Mouse (Mus musculus) forebrain, embryonic 15.5 days (tissue): ENCODE data around the gene Cdh13. TPM values are rescaled to one million over a fixed set of nuclear protein-coding genes. Genes with fewer than 3 reads are reported as not detected.
A peak's percentile ranks its signal among the peaks of the same experiment; 100 is the strongest.

Source experiments
- ATAC-seq: fragments of 200-750 bp; cut with Nextera tagmentation; replicated peaks from 2 replicates; pipeline ENCODE4 v1.8.0; 2017; ENCODE audit warnings: mild to moderate bottlenecking, moderate TSS enrichment, moderate library complexity
- H3K27ac ChIP-seq: fragments of 300-500 bp; sonication (generic); replicated peaks from 2 replicates; pipeline ENCODE4 v1.5.1; 2015; ENCODE audit warnings: mild to moderate bottlenecking, inconsistent platforms
- H3K27me3 ChIP-seq: fragments of 300-500 bp; sonication (generic); 2 replicates; pipeline ENCODE4 v1.6.1; 2015; ENCODE audit warnings: inconsistent platforms
- H3K36me3 ChIP-seq: fragments of 300-500 bp; sonication (generic); 2 replicates; pipeline ENCODE4 v1.6.1; 2015; ENCODE audit warnings: mild to moderate bottlenecking, inconsistent platforms
- H3K4me1 ChIP-seq: fragments of 300-500 bp; sonication (generic); 2 replicates; pipeline ENCODE4 v1.6.1; 2015; ENCODE audit warnings: inconsistent platforms
- H3K4me2 ChIP-seq: fragments of 300-500 bp; sonication (generic); replicated peaks from 2 replicates; pipeline ENCODE4 v1.6.1; 2015; ENCODE audit warnings: mild to moderate bottlenecking, inconsistent platforms
- H3K4me3 ChIP-seq: fragments of 300-500 bp; sonication (generic); 2 replicates; pipeline ENCODE4 v1.5.1; 2015; ENCODE audit warnings: mild to moderate bottlenecking, inconsistent platforms
- H3K9ac ChIP-seq: fragments of 300-500 bp; sonication (generic); replicated peaks from 2 replicates; pipeline ENCODE4 v1.6.1; 2015; ENCODE audit warnings: mild to moderate bottlenecking, inconsistent platforms
- H3K9me3 ChIP-seq: fragments of 300-500 bp; sonication (generic); 2 replicates; pipeline ENCODE4 v1.6.1; 2016; ENCODE audit warnings: inconsistent platforms
- WGBS: fragments of 180-500 bp; shearing (Covaris S2); methylation state at CpG from one replicate; pipeline ENCODE4 v1.1.7; 2015; ENCODE audit warnings: mixed read lengths; 5-methylcytosine and 5-hydroxymethylcytosine counted together
- polyA plus RNA-seq: library from polyadenylated mRNA; unstranded; fragments of >200 nt; fragmentation: Nextera tagmentation; extraction: Ambion mirVana; gene quantifications from 2 replicates; pipeline ENCODE4 v1.2.1, GENCODE M21; 2015

Cdh13 gene
- polyA plus RNA-seq, 1 experiment from 2014 or later = 102 TPM

DNA sequence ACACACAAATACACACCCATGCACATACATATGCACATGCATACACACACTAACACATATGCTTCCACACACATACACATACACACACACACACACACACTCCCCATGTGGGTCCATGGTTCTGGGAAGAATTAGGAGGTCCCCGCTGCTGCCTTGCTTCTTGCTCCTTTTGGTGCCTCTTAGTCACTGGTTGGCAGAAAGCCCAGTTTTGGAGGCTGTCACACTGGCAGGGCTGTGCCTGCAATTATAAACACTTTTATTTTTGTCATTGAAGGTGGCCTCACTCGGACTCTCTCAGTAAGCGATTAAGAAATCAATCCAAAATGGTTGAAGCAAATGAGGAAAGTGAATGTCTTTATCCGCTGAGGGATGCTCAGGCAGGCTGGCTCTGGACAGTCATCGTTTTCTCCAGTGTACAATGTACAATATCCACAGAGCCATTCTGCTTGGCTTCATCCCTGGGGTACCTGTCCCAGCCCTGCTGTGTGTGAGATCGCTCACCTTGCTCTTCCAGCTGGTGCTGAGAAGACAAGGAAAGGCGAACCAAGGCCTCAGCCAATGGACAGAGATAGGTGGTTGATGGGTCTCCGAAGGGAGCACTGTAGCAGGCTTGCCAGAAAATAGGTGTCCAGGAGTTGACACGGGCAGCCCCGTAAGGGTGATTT, 913.1 kb downstream of the Cdh13 start:
- Histone ChIP-seq H3K9ac (no peak overlapping the region), H3K9me3 (no peaks in the 10 kb centered on the region), H3K4me2 (no peak overlapping the region), H3K27ac (no peak overlapping the region), H3K36me3 (no peaks in the 10 kb centered on the region), H3K4me1 (peaks cover 8% of the 10 kb centered on the region), H3K4me3 (no peak overlapping the region), H3K27me3 (no peaks in the 10 kb centered on the region)
- WGBS = 53% methylated on average over 10 of the region's 10 CpGs
- ATAC-seq = peak; percentile 51

GRCm38 (mm10) chr8:119208567-119208966, 925.0 kb downstream of the Cdh13 start:
- ATAC-seq = no peak
- 0 out of 2 replicates have a peak, but pooled peaks cover 3% of the 10 kb centered on the region for H3K4me1 ChIP-seq
- H3K9ac ChIP-seq = no peak overlapping the region
- WGBS = 91% methylated on average over 9 of the region's 9 CpGs
- H3K4me3 ChIP-seq = no peak overlapping the region
- H3K27me3 ChIP-seq = no peaks in the 10 kb centered on the region
- H3K9me3 ChIP-seq = no peaks in the 10 kb centered on the region
- H3K4me2 ChIP-seq = no peak overlapping the region
- no peak overlapping the region for H3K27ac ChIP-seq
- no peaks in the 10 kb centered on the region for H3K36me3 ChIP-seq

- Histone ChIP-seq H3K27me3 (no peaks in the 10 kb centered on the region), H3K27ac (no peak overlapping the region), H3K4me3 (no peak overlapping the region), H3K9ac (no peak overlapping the region), H3K4me2 (no peak overlapping the region), H3K4me1 (no peaks in the 10 kb centered on the region), H3K9me3 (no peaks in the 10 kb centered on the region), H3K36me3 (no peaks in the 10 kb centered on the region)
- 13% methylated on average over 1 of the region's 1 CpGs for WGBS
- no peak for ATAC-seq
These were observed 941.0 kb downstream of the Cdh13 start for GRCm38 (mm10) chr8:119224547-119224946.

- Histone ChIP-seq H3K9me3 (no peaks in the 10 kb centered on the region), H3K27me3 (no peaks in the 10 kb centered on the region), H3K4me2 (no peak overlapping the region), H3K4me1 (no peaks in the 10 kb centered on the region), H3K9ac (no peak overlapping the region), H3K27ac (no peak overlapping the region), H3K4me3 (no peak overlapping the region), H3K36me3 (no peaks in the 10 kb centered on the region)
- no peak for ATAC-seq
- WGBS = 47% methylated on average over 4 of the region's 4 CpGs
These were observed 961.6 kb downstream of the Cdh13 start for GRCm38 (mm10) chr8:119245181-119245580.

DNA sequence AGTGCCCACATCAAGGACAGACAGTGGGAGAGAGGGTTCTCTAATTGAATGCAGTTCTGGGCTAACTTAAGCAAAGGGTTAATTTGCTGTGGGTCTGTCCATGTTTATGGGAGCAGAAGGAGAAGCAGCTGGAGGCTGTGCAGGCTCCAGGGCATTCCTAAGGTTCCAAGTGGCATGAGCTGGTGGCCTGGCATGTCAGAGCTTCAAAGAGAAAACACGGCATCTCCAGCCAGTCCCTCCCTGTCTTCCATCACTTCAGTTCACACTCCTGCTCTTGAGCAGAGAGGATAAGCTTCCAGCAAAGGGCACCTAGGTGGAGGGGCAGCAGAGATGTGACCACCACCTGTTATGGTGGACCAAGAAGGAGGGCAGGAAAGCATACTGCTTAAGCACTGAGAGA, 962.1 kb downstream of the Cdh13 start:
- Histone ChIP-seq H3K27me3 (no peaks in the 10 kb centered on the region), H3K4me2 (no peak overlapping the region), H3K9me3 (no peaks in the 10 kb centered on the region), H3K4me3 (no peak overlapping the region), H3K36me3 (no peaks in the 10 kb centered on the region), H3K4me1 (no peaks in the 10 kb centered on the region), H3K9ac (no peak overlapping the region), H3K27ac (no peak overlapping the region)
- no peak for ATAC-seq
- WGBS = 69% methylated on average over 1 of the region's 1 CpGs

- 97% methylated on average over 3 of the region's 3 CpGs for WGBS
- H3K4me2 ChIP-seq = no peak overlapping the region
- H3K4me1 ChIP-seq = no peaks in the 10 kb centered on the region
- H3K27me3 ChIP-seq = no peaks in the 10 kb centered on the region
- no peak for ATAC-seq
- no peak overlapping the region for H3K4me3 ChIP-seq
- no peaks in the 10 kb centered on the region for H3K9me3 ChIP-seq
- no peak overlapping the region for H3K9ac ChIP-seq
- no peak overlapping the region for H3K27ac ChIP-seq
- no peaks in the 10 kb centered on the region for H3K36me3 ChIP-seq
These were observed 970.8 kb downstream of the Cdh13 start for GRCm38 (mm10) chr8:119254358-119254757.

DNA sequence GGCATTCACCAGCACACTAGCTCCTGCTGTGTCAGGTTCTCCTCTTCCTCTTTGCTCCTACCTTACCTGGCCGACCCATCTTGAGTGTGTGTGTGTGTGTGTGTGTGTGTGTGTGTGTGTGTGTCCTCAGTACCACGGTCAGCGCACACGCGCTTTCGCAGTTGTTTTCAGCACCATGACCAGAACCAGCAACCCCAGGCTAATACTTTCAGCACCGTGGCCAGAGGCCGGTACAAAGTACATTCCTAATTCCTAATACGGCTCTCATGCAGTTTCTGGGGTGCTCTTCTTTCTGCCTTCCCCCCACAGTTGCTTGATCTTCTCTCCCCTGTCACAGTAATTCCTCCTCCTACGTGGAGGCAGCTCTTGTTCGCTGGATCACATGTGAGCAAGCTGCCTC, 975.1 kb downstream of the Cdh13 start:
- WGBS = 33% methylated on average over 11 of the region's 11 CpGs
- ATAC-seq = no peak
- H3K4me1 ChIP-seq = no peaks in the 10 kb centered on the region
- no peaks in the 10 kb centered on the region for H3K27me3 ChIP-seq
- H3K9ac ChIP-seq = no peak overlapping the region
- no peak overlapping the region for H3K27ac ChIP-seq
- H3K36me3 ChIP-seq = no peaks in the 10 kb centered on the region
- H3K4me2 ChIP-seq = no peak overlapping the region
- no peak overlapping the region for H3K4me3 ChIP-seq
- no peaks in the 10 kb centered on the region for H3K9me3 ChIP-seq

DNA sequence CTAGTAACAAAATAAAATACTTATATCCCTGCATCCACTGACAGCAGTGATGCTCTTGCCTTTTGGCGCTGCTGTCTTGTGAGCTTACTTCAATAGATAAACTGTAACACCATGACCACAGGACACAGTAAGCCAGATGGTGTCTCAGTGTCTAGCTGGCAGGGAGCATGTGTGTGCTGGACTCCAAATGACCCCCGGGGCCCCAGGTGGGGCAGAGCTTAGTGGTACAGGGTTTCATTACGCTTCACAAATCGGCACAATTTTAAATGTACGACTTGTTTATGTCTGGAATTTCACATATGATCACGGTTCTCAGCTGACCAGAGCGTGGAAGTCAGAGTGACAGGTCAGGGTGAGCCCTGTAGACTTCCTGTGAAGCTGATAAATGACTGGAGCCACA, 980.2 kb downstream of the Cdh13 start:
- no peak overlapping the region for H3K9ac ChIP-seq
- 89% methylated on average over 7 of the region's 7 CpGs for WGBS
- no peaks in the 10 kb centered on the region for H3K4me1 ChIP-seq
- no peak overlapping the region for H3K27ac ChIP-seq
- H3K36me3 ChIP-seq = no peaks in the 10 kb centered on the region
- no peaks in the 10 kb centered on the region for H3K9me3 ChIP-seq
- H3K27me3 ChIP-seq = no peaks in the 10 kb centered on the region
- ATAC-seq = no peak
- no peak overlapping the region for H3K4me3 ChIP-seq
- H3K4me2 ChIP-seq = no peak overlapping the region

DNA sequence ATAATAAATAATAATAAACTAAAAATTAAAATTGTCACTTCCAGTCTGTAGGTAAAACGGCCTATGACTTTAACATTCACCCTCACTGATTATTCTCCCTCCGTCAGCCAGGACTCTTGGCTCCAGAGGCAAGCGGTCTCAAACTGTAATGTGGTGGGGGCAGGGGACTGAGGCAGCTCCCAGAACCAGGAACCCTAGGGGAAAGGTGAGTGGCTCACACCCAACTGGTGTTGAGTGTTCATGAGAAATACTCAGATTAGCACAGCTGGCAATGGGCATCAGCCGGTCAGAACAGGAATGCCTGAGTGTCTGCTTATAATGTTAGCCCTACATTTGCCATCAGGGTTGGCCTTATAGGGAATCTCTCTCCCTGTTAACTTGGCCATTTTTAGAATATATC, 982.8 kb downstream of the Cdh13 start:
- H3K27ac ChIP-seq = no peak overlapping the region
- no peak overlapping the region for H3K4me3 ChIP-seq
- H3K9ac ChIP-seq = no peak overlapping the region
- no peaks in the 10 kb centered on the region for H3K9me3 ChIP-seq
- no peaks in the 10 kb centered on the region for H3K36me3 ChIP-seq
- H3K4me1 ChIP-seq = no peaks in the 10 kb centered on the region
- no peak overlapping the region for H3K4me2 ChIP-seq
- H3K27me3 ChIP-seq = no peaks in the 10 kb centered on the region
- 88% methylated on average over 4 of the region's 4 CpGs for WGBS
- no peak for ATAC-seq

- ATAC-seq = no peak
These were observed 986.0 kb downstream of the Cdh13 start for GRCm38 (mm10) chr8:119269576-119269975.

DNA sequence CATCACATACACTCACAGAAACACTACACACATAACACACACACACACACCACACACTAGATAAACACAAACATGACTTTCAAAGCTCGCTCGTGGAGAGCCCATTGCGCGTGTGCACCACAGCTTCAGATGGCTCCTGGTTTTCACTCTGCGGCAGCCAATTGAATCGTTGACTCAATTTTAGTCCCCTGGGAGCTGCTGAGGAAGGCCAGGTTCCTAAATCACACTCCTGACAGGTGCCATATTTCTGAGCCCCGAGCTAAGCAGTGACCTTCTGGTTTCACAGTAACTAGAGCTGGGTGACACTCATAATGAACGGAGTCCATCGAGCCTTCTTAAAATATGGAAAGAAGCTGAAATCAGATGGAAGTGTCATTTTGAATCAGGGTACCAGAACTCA, 986.8 kb downstream of the Cdh13 start:
- H3K4me1 ChIP-seq = no peaks in the 10 kb centered on the region
- H3K9ac ChIP-seq = no peak overlapping the region
- ATAC-seq = no peak
- no peak overlapping the region for H3K4me2 ChIP-seq
- 93% methylated on average over 9 of the region's 9 CpGs for WGBS
- H3K36me3 ChIP-seq = no peaks in the 10 kb centered on the region
- H3K27me3 ChIP-seq = no peaks in the 10 kb centered on the region
- H3K4me3 ChIP-seq = no peak overlapping the region
- no peak overlapping the region for H3K27ac ChIP-seq
- H3K9me3 ChIP-seq = no peaks in the 10 kb centered on the region

More at GRCm38 (mm10) chr8:119269576-119269975, 986.0 kb downstream of the Cdh13 start:
- WGBS = 80% methylated on average over 3 of the region's 3 CpGs
- H3K9ac ChIP-seq = no peak overlapping the region
- no peaks in the 10 kb centered on the region for H3K36me3 ChIP-seq
- H3K4me3 ChIP-seq = no peak overlapping the region
- no peaks in the 10 kb centered on the region for H3K4me1 ChIP-seq
- H3K4me2 ChIP-seq = no peak overlapping the region
- no peaks in the 10 kb centered on the region for H3K9me3 ChIP-seq
- no peaks in the 10 kb centered on the region for H3K27me3 ChIP-seq
- H3K27ac ChIP-seq = no peak overlapping the region

GRCm38 (mm10) chr8:119272891-119273290, 989.4 kb downstream of the Cdh13 start:
- no peak overlapping the region for H3K27ac ChIP-seq
- no peak for ATAC-seq
- no peak overlapping the region for H3K4me2 ChIP-seq
- 67% methylated on average over 8 of the region's 8 CpGs for WGBS
- H3K9ac ChIP-seq = no peak overlapping the region
- H3K27me3 ChIP-seq = no peaks in the 10 kb centered on the region
- H3K9me3 ChIP-seq = no peaks in the 10 kb centered on the region
- H3K4me1 ChIP-seq = no peaks in the 10 kb centered on the region
- no peaks in the 10 kb centered on the region for H3K36me3 ChIP-seq
- H3K4me3 ChIP-seq = no peak overlapping the region

DNA sequence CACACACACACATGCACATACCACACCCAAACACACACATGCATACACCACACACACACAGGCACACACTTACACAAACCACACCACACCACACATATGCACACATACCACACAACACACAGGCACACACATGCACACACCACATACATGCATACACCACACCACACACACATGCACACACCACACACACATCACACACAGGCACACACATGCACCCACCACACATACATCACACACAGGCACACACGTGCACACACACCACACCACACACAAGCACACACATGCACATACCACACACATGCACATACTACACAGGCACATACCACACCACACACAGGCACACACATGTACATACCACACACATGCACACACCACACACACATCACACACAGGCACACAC, 991.9 kb downstream of the Cdh13 start:
- H3K4me1 ChIP-seq = no peaks in the 10 kb centered on the region
- 91% methylated on average over 1 of the region's 1 CpGs for WGBS
- no peak for ATAC-seq

More for the DNA sequence above, 991.9 kb downstream of the Cdh13 start:
- Histone ChIP-seq H3K4me2 (no peak overlapping the region), H3K9me3 (no peaks in the 10 kb centered on the region), H3K27ac (no peak overlapping the region), H3K9ac (no peak overlapping the region), H3K4me3 (no peak overlapping the region), H3K27me3 (no peaks in the 10 kb centered on the region), H3K36me3 (no peaks in the 10 kb centered on the region)
